In the genomic region with DNA sequence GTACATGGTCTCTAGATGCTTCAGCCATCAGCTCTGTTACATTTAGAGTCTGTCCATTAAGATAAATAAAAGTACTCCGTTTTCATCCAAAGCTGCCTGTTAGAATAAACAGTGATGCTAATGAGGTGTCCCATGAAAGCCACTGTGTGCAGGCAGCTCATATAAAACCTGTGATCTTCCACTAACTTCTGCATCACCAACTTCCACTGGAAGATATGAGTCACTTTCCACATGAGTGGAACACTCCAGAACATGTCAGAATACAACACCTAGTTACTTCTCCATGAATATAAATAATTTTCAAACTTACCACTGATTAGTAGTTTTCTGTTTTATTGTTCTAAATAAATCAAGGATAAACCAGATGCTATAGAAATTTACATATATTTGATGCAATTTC, we compare ENCODE assay signal across 17 mouse cellular contexts.
"Had no signal": no experiment of that assay in that cellular context is flagged by ENCODE, and none has a peak within 500 bp of the region (broad histone marks: within the 10 kb centered on the region; RNA-seq: fewer than 3 reads in every experiment).

No protein-coding gene starts in this region.

- DNase-seq: kidney, adult 11 months; kidney, adult 8-10 months; kidney, postnatal 10 days; kidney, postnatal 36 days; layer of hippocampus, postnatal 36 days; liver, embryonic 13.5 days; lung, adult 2 months; thymus, adult 2 months; thymus, postnatal 14 days; thymus, postnatal 4 days had no signal

- ATAC-seq: midbrain, embryonic 15.5 days had no signal

- H3K27me3 ChIP-seq: kidney, embryonic 15.5 days; liver, embryonic 13.5 days; midbrain, embryonic 12.5 days; midbrain, embryonic 15.5 days; neural tube, embryonic 12.5 days had no signal

- H3K4me1 ChIP-seq: kidney, embryonic 15.5 days; midbrain, embryonic 12.5 days; midbrain, embryonic 15.5 days; neural tube, embryonic 12.5 days had no signal

- H3K4me2 ChIP-seq: kidney, embryonic 15.5 days; liver, embryonic 13.5 days; midbrain, embryonic 12.5 days; midbrain, embryonic 15.5 days; neural tube, embryonic 12.5 days had no signal

- H3K9ac ChIP-seq: kidney, embryonic 15.5 days; liver, embryonic 13.5 days; midbrain, embryonic 12.5 days; midbrain, embryonic 15.5 days; neural tube, embryonic 12.5 days had no signal

- H3K36me3 ChIP-seq: kidney, embryonic 15.5 days; liver, embryonic 13.5 days; midbrain, embryonic 12.5 days; midbrain, embryonic 15.5 days; neural tube, embryonic 12.5 days had no signal

- H3K4me3 ChIP-seq: kidney, embryonic 15.5 days; left cerebral cortex, adult 2 months; liver, embryonic 13.5 days; midbrain, embryonic 12.5 days; midbrain, embryonic 15.5 days; neural tube, embryonic 12.5 days had no signal

- H3K9me3 ChIP-seq: kidney, embryonic 15.5 days; liver, embryonic 13.5 days; midbrain, embryonic 12.5 days; midbrain, embryonic 15.5 days; neural tube, embryonic 12.5 days had no signal

- H3K27ac ChIP-seq: kidney, embryonic 15.5 days; left cerebral cortex, adult 2 months; liver, embryonic 13.5 days; macrophage; midbrain, embryonic 12.5 days; midbrain, embryonic 15.5 days; neural tube, embryonic 12.5 days; stomach, postnatal 0 days had no signal
